Mouse (Mus musculus) embryo, embryonic 11 days (tissue): ENCODE measurements at regions not wholly inside any gene's neighbourhood (a gene's known extent, or its start where the extent isn't known, plus 50 kb on each side); places are given as distances from the start of the nearest gene placed in this dataset.
"Not testable (repeated sequence)": the region's sequence is repeated elsewhere in the genome, so short reads cannot be mapped to it uniquely, and the experiment has no call there.

Source experiments
- DNase-seq: peaks from one replicate; pipeline ENCODE4 v3.0.0-alpha.2; 2015

- DNase-seq: no peak
Observed at GRCm38 (mm10) chrX:159072647-159073046, 137.5 kb upstream of the Rps6ka3 start.

GRCm38 (mm10) chrX:159073533-159073932 lies 136.6 kb upstream of the Rps6ka3 start:
- DNase-seq: no peak

GRCm38 (mm10) chrX:159080508-159080907 lies 129.6 kb upstream of the Rps6ka3 start:
- no peak for DNase-seq

GRCm38 (mm10) chrX:159110651-159111050 lies 99.5 kb upstream of the Rps6ka3 start:
- not testable (repeated sequence) for DNase-seq

- DNase-seq: no peak
Observed at GRCm38 (mm10) chrX:159116210-159116609, 93.9 kb upstream of the Rps6ka3 start.

GRCm38 (mm10) chrX:159140554-159140953 lies 69.6 kb upstream of the Rps6ka3 start:
- no peak for DNase-seq

- DNase-seq: no peak
Observed at GRCm38 (mm10) chrX:159143278-159143677, 66.8 kb upstream of the Rps6ka3 start.

GRCm38 (mm10) chrX:159144674-159145073 lies 65.4 kb upstream of the Rps6ka3 start:
- no peak for DNase-seq

- no peak for DNase-seq
Observed at GRCm38 (mm10) chrX:159145212-159145611, 64.9 kb upstream of the Rps6ka3 start.

GRCm38 (mm10) chrX:159155786-159156185 lies 54.3 kb upstream of the Rps6ka3 start:
- no peak for DNase-seq

- peak; percentile 2 for DNase-seq
Observed at GRCm38 (mm10) chrX:159156976-159157375, 53.1 kb upstream of the Rps6ka3 start.

GRCm38 (mm10) chrX:159159727-159160126 lies 50.4 kb upstream of the Rps6ka3 start:
- DNase-seq: no peak
